Mouse (Mus musculus) stomach, postnatal 0 days (tissue): ENCODE results near the gene Gm2075. TPM values are rescaled to one million over a fixed set of nuclear protein-coding genes. Genes with fewer than 3 reads are reported as not detected.
A peak's percentile ranks its signal among the peaks of the same experiment; 100 is the strongest.
"Not testable (repeated sequence)": the region's sequence is repeated elsewhere in the genome, so short reads cannot be mapped to it uniquely, and the experiment has no call there.

ENCODE experiments used
- ATAC-seq: fragments of 200-750 bp; cut with Nextera tagmentation; 2 replicates; pipeline ENCODE4 v1.8.0; 2017; ENCODE audit not compliant: low FRiP score, low TSS enrichment
- DNase-seq: peaks from one replicate; pipeline ENCODE4 v3.0.0-alpha.2; 2016; ENCODE audit warnings: low spot score
- H3K27ac ChIP-seq: fragments of 300-500 bp; sonication (generic); replicated peaks from 2 replicates; pipeline ENCODE4 v1.5.1; 2014; ENCODE audit warnings: mild to moderate bottlenecking, control low read depth
- H3K27me3 ChIP-seq: fragments of 300-500 bp; sonication (generic); 2 replicates; pipeline ENCODE4 v1.6.1; 2014; ENCODE audit warnings: low read length; ENCODE audit not compliant: control insufficient read depth, insufficient read depth
- H3K36me3 ChIP-seq: fragments of 300-500 bp; sonication (generic); 2 replicates; pipeline ENCODE4 v1.6.1; 2014; ENCODE audit warnings: low read length, mixed read lengths; ENCODE audit not compliant: control insufficient read depth, insufficient read depth
- H3K4me1 ChIP-seq: fragments of 300-500 bp; sonication (generic); replicated peaks from 2 replicates; pipeline ENCODE4 v1.6.1; 2014; ENCODE audit warnings: antibody characterized with exemption; ENCODE audit not compliant: control insufficient read depth, insufficient read depth
- H3K4me2 ChIP-seq: fragments of 300-500 bp; sonication (generic); replicated peaks from 2 replicates; pipeline ENCODE4 v1.6.1; 2014; ENCODE audit warnings: low read depth, mild to moderate bottlenecking, control low read depth, moderate library complexity
- H3K4me3 ChIP-seq: fragments of 300-500 bp; sonication (generic); 2 replicates; pipeline ENCODE4 v1.5.1; 2014; ENCODE audit warnings: low read depth, low read length, control low read depth
- H3K9ac ChIP-seq: fragments of 300-500 bp; sonication (generic); 2 replicates; pipeline ENCODE4 v1.6.1; 2014; ENCODE audit warnings: mild to moderate bottlenecking, low read length, control low read depth, mixed read lengths
- H3K9me3 ChIP-seq: fragments of 300-500 bp; sonication (generic); 2 replicates; pipeline ENCODE4 v1.6.1; 2016; ENCODE audit warnings: low read length; ENCODE audit not compliant: control insufficient read depth
- CTCF ChIP-seq: IDR thresholded peaks from 2 replicates; pipeline ENCODE4 v1.5.1; 2016; ENCODE audit warnings: antibody characterized with exemption, low read depth, mild to moderate bottlenecking, moderate library complexity
- WGBS: fragments of 180-500 bp; shearing (Covaris S2); extraction: QIAGEN DNeasy Blood & Tissue Kit; methylation state at CpG from one replicate; pipeline ENCODE4 v1.1.7; 2014; 5-methylcytosine and 5-hydroxymethylcytosine counted together
- polyA plus RNA-seq: library from polyadenylated mRNA; unstranded; fragments of >200 nt; fragmentation: Nextera tagmentation; extraction: Ambion mirVana; gene quantifications from 2 replicates; pipeline ENCODE4 v1.2.1, GENCODE M21; 2015

Gm2075 gene
- not detected in 2 replicates for polyA plus RNA-seq

DNA sequence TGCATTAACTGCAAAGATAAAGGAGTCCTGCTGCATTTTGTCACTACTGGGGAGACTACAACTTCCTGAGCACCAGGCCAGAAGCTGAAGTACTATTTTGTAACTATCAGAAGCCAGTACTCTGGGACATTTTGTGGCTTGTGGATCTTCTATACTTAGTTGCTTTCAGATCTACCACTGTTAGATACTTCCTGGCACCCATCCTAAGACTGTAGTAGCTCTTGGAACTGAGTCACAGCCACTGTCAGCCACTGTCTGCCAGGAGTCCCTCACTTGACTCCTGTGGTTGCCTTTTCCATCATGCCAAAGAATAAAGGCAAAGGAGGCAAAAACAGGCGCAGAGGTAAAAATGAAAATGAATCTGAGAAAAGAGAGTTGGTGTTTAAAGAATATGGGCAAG lies at the start of gene Gm2075:
TSS of gene Gm2075 (plus strand) at position 301 of the 400 bp plus-strand sequence.
- H3K4me3 ChIP-seq, H3K27ac ChIP-seq, H3K4me2 ChIP-seq, DNase-seq, H3K27me3 ChIP-seq, ATAC-seq, H3K9me3 ChIP-seq, H3K9ac ChIP-seq, H3K36me3 ChIP-seq, H3K4me1 ChIP-seq: not testable (repeated sequence)
- WGBS = no CpG with 5 or more reads among the region's 1 CpGs

DNA sequence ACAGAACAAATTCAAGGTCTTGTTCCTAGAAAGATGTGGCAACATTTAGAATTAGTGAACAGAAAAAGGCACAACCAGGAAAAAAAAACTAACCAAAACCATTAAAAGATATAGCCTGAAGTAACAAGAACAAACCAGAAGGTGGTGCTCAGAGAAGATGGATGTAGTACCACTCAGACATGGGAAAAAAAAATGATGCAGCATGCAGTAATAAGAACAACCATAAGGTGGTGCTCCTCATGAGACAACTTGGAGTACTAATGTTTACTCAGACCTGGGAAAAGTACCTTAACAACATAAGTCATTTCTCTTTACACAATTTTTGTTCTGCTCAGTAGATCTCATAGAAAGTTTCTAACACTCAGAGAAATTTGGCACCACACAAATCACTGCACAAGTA lies 27.6 kb upstream of the Gm2075 start:
- not testable (repeated sequence) for H3K4me3 ChIP-seq, H3K4me2 ChIP-seq, H3K36me3 ChIP-seq, H3K9me3 ChIP-seq, H3K4me1 ChIP-seq, H3K27ac ChIP-seq, H3K9ac ChIP-seq, ATAC-seq, DNase-seq, H3K27me3 ChIP-seq
- TF ChIP-seq CTCF = peak; percentile 51

DNA sequence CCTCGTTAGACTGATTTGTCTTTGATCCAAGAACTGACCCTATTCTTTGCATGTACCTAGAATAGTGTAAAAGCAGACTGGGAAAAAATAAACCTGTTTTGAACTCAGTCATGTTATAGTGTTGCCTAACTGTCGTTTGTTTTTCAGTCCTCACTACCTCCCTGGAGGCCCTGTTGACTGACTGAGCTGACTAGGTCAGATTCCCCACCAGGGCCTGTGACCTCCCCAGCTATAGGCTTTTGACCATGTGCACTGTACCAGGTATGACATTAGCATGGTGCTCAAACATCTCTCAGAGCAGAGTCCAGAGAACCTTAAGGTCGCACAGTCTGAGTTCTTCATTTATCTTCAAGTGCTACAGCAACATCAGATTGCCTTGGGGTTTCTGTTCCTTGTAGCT lies 7.5 kb upstream of the Gm2075 start:
- DNase-seq, H3K27ac ChIP-seq, H3K9ac ChIP-seq, H3K9me3 ChIP-seq, H3K36me3 ChIP-seq, ATAC-seq, H3K4me1 ChIP-seq, H3K4me2 ChIP-seq, H3K4me3 ChIP-seq, H3K27me3 ChIP-seq: not testable (repeated sequence)
- WGBS = 61% methylated on average over 3 of the region's 3 CpGs

GRCm38 (mm10) chr12:88018671-88019070 lies 7.0 kb downstream of the Gm2075 start, which contains the start of gene Gm6803:
Gene Gm6803 (minus strand): TSS chr12:88018771.
- H3K27ac ChIP-seq, ATAC-seq, H3K9me3 ChIP-seq, H3K27me3 ChIP-seq, DNase-seq, H3K9ac ChIP-seq, H3K36me3 ChIP-seq, H3K4me2 ChIP-seq, H3K4me1 ChIP-seq, H3K4me3 ChIP-seq: not testable (repeated sequence)
- 69% methylated on average over 2 of the region's 2 CpGs for WGBS

GRCm38 (mm10) chr12:88026704-88027103 lies 15.1 kb downstream of the Gm2075 start, which contains the start of gene Gm2056:
Gene Gm2056 (plus strand): TSS chr12:88027004.
- 69% methylated on average over 1 of the region's 1 CpGs for WGBS

DNA sequence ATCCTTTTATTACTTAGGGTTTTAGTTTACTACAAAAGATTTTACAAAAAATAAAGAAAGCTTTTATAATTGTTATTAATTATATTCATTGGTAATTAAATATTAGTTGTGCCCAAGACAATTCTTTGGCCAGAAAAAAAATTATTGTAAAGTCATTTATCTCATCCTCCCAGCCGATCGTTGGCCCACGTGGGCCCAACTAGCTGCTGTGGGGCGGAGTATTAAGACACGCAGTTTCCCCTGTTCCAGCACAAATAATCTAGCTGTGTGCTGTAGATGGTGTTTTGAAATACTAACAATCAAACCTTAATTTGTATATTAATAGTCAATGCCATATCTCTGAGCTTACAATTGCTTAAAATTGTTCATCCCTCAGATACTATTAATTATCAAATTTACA lies 20.6 kb downstream of the Gm2075 start:
- H3K9ac ChIP-seq, H3K9me3 ChIP-seq, H3K27ac ChIP-seq, H3K4me2 ChIP-seq, ATAC-seq, H3K4me1 ChIP-seq, H3K27me3 ChIP-seq, DNase-seq, H3K36me3 ChIP-seq, H3K4me3 ChIP-seq: not testable (repeated sequence)
- 91% methylated on average over 5 of the region's 5 CpGs for WGBS

More at GRCm38 (mm10) chr12:88026704-88027103, 15.1 kb downstream of the Gm2075 start, which contains the start of gene Gm2056:
- H3K36me3 ChIP-seq, H3K27ac ChIP-seq, H3K4me3 ChIP-seq, DNase-seq, ATAC-seq, H3K9ac ChIP-seq, H3K4me1 ChIP-seq, H3K4me2 ChIP-seq, H3K27me3 ChIP-seq, H3K9me3 ChIP-seq: not testable (repeated sequence)

DNA sequence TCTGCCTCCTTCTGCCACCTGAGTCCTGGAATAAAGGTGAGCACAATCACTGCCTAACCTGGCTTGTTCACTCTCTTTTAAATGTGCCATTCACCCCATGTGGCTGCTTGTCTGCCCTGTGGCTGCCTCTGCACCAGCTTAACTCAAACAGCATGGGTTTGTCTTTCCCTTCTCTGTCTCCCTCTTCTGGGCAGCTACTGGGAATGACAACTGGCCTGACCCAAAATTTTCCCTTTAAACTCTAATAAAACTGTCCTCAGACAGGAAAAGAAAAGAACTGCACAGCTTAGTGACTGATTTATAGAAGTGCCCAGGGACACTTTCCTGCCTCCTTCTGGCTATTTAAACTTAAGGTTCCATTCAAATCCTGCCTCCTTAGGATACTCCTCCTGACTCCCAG lies 27.4 kb downstream of the Gm2075 start:
- not testable (repeated sequence) for ATAC-seq, H3K27ac ChIP-seq

DNA sequence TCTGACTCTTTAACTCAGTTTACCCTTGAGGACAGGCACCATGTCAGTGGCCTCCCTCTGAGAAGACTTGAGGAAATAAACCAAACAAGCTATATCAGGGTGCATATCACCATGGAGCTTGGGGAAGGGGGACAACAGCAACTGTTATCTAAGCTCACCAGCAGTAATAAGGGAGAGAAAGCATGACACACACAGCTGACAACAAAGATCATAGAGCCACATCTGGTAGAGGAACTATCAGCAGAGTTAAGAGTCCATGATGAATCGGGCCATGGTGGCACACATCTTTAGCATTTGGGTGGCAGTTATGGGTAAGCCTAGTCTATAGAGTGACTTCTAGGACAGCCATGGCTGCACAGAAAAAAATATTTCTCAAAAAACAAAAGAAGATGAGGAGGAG lies 28.1 kb downstream of the Gm2075 start:
- not testable (repeated sequence) for H3K4me2 ChIP-seq, H3K4me1 ChIP-seq, DNase-seq, H3K9me3 ChIP-seq, H3K4me3 ChIP-seq, H3K27ac ChIP-seq, H3K9ac ChIP-seq, H3K27me3 ChIP-seq, H3K36me3 ChIP-seq, ATAC-seq
- 76% methylated on average over 1 of the region's 1 CpGs for WGBS

More for the DNA sequence above, 27.4 kb downstream of the Gm2075 start:
- H3K4me2 ChIP-seq, H3K27me3 ChIP-seq, H3K4me3 ChIP-seq, H3K4me1 ChIP-seq, H3K9me3 ChIP-seq, H3K9ac ChIP-seq, H3K36me3 ChIP-seq, DNase-seq: not testable (repeated sequence)
- peak; percentile 58 for TF ChIP-seq CTCF

DNA sequence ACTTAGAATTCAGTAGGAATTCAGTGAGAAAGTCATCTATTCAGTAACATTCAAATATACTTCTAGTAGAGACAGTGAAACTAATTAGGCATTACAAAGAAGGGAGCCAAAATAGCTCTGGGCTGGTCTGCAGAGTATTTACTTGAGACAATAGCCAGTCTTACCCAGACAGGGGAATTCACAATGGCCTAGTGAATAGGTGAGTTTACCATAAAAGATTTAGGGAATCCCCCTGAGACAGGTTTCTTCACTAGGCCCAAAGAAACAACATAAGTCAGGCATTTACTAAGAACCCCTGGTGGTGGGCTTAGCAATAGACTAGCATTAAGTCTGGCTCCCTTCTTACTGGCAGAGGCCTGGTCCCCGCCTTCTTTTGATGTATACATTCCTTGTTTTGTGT lies 33.6 kb downstream of the Gm2075 start:
- H3K27me3 ChIP-seq, ATAC-seq, DNase-seq, H3K4me1 ChIP-seq, H3K9me3 ChIP-seq, H3K4me3 ChIP-seq, H3K9ac ChIP-seq, H3K4me2 ChIP-seq, H3K36me3 ChIP-seq, H3K27ac ChIP-seq: not testable (repeated sequence)
- 55% methylated on average over 1 of the region's 1 CpGs for WGBS
